Mouse (Mus musculus): ENCODE results near the gene Atrnl1.

DNA sequence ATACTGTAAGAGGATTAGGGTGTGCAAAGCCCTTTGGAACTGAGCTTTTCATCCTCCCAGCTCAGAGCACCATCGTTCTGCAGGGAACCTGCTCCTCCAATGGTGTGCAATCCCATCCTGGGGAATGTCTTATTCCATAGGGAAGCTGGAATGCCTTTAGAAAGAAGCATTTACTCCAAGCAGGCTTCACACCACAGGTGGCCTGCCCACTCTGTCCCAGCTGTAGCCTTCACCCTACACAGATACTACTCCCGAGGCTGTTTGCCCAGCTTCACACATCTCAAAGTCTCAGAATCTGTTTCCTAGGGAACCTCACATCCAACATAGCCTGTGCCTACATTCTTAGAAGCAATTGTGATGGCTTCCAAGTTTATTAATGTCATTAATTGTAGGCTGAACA is 418.8 kb downstream of the Atrnl1 start:
- TF ChIP-seq FLI1 (IDR thresholded peaks at IDR 0.05; ENCODE audit: low read length) (no peak), GATA1 (IDR thresholded peaks at IDR 0.05; ENCODE audit: borderline replicate concordance, low read length) (no peak)

All from megakaryocyte, embryonic 14.5 days (primary cell).